Mouse (Mus musculus) A20 (cell line): Measurements from ENCODE around the gene Marveld2.

Source experiments
- DNase-seq: peaks from one replicate; pipeline ENCODE4 v3.0.0-alpha.2; 2011; ENCODE audit warnings: low read depth, low spot score

Gene Marveld2

DNA sequence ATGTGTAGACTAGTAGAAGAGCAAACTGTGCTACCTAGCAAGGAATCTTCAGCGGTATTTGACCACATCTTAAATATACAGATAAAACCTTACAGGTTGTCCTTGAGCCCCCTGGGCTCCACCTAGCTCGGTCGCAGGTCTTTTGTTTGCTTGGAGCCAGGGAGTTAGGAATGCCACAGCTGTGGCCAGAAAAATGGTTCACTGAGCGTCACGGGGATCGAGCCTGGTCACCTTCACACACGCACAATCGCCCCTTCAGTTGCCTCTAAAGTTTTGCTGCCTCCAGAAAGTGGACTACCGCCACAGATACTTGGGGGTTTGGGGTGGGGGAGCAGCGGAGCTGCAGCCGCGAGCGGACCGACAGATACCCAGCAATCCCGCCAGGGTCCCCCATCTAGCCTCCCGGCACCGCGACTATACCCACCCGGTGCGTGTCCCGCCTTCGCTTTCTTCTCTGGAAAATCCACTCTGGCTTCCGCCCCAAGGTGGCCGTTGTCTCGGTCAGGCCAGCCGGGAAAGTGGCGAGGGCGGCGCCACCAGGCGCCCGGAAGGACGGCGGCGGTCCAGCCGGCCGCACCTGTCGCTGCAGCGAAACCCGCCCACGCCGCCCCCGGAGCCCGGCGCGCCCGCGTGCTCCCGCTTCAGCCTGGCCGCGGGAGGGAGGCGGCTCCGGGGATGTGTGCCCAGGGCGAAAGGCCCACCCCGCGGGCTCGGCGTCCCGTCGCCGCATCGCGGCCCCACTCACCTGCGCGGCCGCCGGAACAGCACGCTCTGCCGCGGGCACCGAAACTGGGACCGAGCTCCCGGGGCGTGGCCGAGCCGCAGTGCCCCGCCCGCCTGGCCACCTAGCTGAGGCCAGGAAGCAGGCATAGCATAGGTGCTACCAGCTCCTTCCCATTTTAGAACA lies at the start of gene Marveld2:
Gene Marveld2, minus strand, starts transcription at position 791 of the 907 bp plus-strand sequence.
- DNase-seq: peak; percentile 85

- peak; percentile 72 for DNase-seq
Measured at GRCm38 (mm10) chr13:100659864-100660456, 43.2 kb upstream of the Marveld2 start.

- DNase-seq: no peak
Measured at GRCm38 (mm10) chr13:100658091-100658490, 41.3 kb upstream of the Marveld2 start.

DNA sequence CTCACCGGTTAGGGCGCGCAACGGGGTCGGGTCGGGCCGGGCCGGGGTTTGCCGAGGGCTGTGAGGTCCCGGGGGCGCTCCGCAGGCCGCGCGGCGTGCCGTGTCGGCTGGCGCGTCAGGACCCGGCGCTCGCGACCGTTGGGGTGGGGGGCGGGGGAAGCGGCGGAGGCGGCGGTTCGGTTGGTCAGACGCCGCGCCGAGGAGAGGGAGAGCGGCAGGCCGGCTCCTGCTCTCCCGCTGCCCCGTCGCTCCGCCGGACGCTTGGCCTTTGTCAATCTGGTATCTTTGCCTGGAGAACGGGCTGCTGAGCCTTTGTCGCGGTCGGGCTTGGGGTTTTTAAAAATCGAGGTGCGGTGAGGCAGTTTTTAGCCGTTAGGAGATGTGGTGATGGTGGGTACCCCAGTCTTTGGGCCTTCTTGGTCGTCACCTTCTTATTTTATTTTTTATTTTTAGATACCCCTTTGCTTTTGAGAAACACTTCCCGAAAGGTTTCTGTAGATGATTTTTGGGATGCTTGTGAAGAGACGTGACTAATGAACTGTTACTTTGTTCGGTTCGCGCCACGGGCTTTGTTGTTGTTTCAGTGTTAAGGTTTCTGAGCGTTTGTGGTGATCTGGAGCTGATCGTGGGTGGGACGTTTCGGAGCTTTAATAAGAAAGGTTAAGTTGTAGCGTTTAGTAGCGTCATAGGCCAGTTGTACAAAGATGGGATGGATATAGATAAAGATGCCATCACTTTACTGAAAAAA lies 34.8 kb upstream of the Marveld2 start, which contains the start of gene Taf9:
Gene Taf9, plus strand, starts transcription at position 141 of the 748 bp plus-strand sequence.
- no peak for DNase-seq

DNA sequence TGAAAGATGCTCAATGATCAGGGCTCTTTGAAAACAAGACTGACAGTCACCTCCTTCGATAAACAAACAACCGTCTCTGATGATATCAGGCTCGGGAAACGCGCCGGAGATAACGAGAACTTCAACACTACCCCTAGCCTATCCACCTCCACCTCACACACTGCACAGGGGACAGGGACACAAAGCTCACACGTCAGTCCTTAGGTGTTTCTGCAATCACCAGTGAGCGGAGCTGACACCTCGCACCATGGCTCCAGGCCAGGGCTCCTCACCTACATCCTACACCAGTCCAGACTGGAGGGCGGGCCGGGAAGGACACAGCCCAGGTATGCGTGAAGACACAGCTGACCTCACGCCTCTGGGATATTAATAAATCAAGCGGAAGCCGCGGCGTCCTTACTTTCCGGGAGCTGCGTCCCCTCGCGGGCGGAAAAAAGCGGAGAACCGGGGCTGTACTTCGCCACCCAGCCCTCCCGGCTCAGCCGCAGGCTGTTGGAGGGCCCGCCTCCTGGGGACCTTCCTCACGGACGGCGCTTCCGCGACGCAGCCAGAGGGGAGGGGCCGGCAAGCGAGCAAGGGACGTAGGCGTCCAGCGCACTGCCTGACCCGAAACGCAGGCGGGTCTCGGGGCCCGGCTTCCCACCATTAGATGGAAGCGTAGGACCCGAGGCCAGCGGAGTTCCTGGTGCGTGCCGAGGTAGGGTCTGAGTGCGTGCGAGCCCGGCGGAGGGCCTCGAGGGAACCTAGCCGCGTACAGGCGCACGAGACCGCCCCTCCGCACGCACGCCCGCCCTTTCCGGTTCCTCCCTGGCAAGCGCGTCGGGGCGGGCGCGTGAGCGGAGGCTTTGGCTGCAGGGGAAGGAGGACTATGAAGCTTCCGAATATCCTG lies 34.0 kb upstream of the Marveld2 start, which contains the start of the genes Ak6 and Rad17:
Gene Ak6, plus strand, starts transcription at position 430 of the 889 bp plus-strand sequence.
Gene Rad17, minus strand, starts transcription at position 502 of the 889 bp plus-strand sequence.
- peak; percentile 98 for DNase-seq

DNA sequence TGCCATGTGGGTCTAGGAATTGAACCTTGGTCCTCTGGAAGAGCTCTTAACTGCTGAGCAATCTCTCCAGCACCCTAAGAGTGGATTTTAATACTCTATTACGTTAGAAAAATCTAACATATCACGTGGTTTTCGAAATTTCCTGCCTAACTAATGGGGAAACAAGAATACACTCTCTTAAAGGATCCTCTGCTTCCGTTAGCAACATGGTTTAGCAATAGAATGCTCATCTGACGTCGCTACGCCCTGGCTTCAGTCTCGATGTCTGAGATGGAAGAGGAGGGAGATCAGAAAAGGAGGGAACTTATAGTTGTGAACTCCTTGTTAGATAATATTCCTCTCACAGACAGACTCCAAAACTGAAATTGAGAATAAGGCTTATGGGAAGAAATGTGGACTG lies 31.5 kb upstream of the Marveld2 start:
- DNase-seq: no peak

DNA sequence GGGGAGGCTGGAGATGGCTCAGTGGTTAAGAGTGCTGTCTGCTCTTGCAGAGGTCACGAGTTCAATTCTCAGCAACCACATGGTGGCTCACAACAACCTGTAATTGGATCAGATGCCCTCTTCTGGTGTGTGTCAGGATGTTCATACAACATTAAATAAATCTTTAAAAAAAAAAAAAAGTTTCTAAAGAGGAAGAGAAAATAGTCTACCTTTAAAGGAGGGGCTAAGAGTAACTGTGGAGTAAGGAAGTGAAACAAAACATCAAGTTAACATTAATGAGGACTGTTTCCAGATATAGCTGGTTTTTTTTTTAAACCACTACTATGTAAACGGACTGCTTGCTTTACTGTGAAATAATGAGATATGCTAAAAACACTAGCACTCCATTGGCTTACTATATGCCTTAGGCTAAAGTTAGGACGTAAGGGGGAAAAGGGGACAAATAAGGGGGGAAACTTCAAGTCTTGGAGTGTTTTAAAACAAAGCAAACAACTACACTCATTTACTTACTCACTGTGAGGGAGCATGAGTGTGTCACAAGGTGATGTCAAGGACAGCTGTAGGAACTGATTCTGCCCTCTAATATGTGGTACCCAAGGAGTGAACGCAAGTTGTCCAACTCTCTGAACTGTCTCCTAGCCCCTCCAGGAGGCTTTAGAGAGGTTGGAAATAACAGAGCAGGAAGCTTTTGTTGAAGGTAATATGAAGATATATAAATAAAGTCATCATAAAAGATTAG lies 25.9 kb upstream of the Marveld2 start:
- DNase-seq: peak; percentile 86

DNA sequence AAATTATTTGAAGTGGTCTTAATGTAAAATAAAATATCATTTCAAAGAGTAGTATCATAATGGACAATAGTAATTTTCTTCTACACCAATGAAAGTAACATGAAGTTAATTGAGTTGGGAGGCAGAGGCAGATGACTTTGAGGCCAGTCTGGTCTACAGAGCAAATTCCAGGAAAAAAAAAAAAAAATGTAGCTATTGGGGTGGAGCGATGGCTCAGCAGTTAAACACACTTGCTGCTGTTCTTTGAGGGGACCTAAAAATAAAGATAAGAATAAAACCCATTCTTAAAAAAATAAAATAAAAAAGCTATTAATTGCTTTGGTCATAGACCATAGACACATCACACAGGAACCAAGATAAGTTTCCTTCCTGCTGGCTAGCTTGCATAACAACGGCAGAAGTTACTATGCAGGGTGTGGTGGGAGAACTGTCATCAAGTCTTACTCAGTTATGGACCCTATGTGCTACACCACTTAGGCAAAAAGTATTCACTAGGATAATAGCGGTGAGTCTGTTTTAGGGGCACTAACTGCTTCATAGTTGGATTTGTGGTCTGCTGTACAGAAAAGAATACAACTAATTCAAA lies 17.4 kb upstream of the Marveld2 start:
- DNase-seq: no peak

GRCm38 (mm10) chr13:100622241-100622640 lies 5.5 kb upstream of the Marveld2 start:
- no peak for DNase-seq

DNA sequence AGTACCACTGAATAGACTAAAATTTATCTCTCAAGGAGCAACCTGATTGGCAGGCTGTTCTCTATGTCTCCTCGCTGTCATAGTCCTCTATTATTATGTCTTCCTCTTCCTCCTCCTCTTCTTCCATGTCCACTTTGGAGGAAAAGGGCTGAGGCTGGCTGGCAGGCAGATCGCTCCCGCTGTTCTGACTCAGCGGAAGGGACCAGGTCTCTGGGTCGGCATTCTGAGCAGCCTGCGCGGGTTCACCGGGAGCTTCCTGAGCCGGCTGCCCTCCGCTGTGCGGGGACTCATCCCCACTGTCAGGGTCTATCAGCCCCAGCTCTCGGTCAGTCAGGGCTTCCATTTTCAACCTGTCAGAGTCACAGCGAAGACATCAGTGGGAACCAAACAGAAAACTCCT lies 812 bp upstream of the Marveld2 start:
- DNase-seq: no peak

DNA sequence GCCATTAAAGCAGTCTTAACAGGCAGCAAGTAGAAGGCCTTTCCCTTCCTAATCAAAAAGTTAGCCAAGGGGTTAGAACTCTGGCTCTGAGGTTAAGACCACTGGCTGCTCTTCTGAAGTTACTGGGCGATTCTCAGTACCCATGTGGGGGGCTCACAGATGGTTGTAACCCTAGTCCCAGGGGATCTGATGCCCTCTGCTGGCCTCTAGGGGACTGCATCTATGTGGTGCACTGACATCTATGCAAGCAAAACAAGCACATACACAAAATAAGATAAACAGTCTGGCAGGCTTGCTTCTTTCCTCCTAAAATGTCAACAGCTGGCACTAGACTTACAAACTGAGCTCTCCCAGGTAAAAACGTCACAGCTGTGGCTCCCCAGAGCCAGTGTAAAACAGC lies 3.9 kb downstream of the Marveld2 start:
- DNase-seq: peak; percentile 56

- no peak for DNase-seq
Measured at GRCm38 (mm10) chr13:100612251-100612650, 4.5 kb downstream of the Marveld2 start.

DNA sequence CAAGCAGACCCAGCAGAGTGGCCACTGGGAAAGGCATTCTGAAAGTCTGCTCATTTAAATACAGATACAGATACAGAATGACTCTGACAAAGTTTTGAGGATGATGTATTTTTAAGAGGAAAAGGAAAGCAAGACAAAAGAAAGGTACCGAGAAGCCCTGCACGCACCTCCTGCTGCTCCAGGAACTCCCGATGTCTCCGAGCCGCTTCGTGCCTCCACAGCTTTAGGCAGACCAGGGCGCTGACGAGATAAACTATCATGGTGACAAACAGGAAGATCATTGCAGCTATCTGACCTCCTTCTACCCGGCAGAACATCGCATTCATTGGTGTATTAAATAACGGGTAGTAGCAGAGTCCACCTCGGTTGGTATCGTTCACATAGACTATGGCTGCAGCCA lies 5.5 kb downstream of the Marveld2 start:
- no peak for DNase-seq

GRCm38 (mm10) chr13:100607756-100608155 lies 9.0 kb downstream of the Marveld2 start:
- peak; percentile 31 for DNase-seq

GRCm38 (mm10) chr13:100605845-100606244 lies 10.9 kb downstream of the Marveld2 start:
- DNase-seq: no peak

DNA sequence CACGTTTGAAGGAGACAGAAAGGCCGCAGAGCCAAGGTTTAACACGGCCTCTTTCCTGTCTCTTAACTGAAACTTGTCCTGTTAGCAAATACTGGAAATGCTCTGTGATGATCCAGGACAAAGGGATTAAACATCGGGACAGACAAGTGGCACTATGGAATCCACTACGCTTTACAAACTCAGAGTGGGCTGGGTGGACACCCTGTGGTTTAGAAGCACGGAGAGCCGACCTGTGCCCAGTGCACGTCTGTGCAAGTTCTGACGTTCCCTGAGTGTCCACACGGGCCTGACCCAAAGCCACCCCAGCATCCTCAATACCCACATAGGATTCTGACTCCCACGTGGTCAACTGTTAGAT lies 13.1 kb downstream of the Marveld2 start:
- no peak for DNase-seq

- no peak for DNase-seq
Measured at GRCm38 (mm10) chr13:100603031-100603737, 13.6 kb downstream of the Marveld2 start.

DNA sequence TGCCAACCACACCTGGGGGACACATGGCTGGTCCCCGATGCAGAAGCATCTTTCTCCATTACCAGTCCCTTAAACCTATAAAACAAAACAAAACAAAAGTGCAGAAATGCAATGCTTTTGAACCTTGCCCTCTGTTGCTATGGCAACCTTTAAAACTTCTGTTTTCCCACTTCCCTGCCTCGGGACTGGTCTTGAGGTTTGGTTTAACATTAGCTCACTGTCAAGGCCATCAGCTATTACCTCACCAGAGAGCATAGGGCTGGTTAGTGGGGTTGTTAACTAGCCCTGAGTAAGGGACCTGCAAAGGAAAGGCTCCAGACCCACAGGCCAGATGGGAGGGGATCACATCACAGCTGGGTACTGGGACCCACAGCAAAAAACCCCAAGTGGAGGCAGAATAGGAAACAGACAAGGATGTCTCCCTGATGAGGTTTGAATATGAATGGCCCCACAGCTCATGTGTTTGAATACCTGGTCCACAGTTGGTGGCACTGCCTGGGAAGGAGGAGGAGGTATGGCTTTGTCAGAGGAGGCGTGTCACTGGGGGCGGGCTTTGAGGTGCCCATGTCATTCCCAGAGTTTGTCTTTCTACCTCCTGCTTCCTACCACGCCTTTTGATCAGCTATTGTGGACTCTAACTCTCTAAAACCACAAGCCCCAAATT lies 14.4 kb downstream of the Marveld2 start:
- DNase-seq: no peak

- no peak for DNase-seq
Measured at GRCm38 (mm10) chr13:100601034-100601433, 15.7 kb downstream of the Marveld2 start.
